Mouse (Mus musculus) limb, embryonic 14.5 days (tissue): ENCODE data around the gene Speg. TPM values are rescaled to one million over a fixed set of nuclear protein-coding genes. Genes with fewer than 3 reads are reported as not detected.

Source experiments
- ATAC-seq: fragments of 200-750 bp; cut with Nextera tagmentation; 2 replicates; pipeline ENCODE4 v1.8.0; 2017; ENCODE audit warnings: low read depth, moderate number of reproducible peaks, moderate TSS enrichment; ENCODE audit not compliant: low FRiP score
- DNase-seq: peaks from one replicate; pipeline ENCODE4 v3.0.0-alpha.2; 2015; ENCODE audit warnings: low spot score
- H3K27ac ChIP-seq: fragments of 300-500 bp; sonication (generic); replicated peaks from 2 replicates; pipeline ENCODE4 v1.5.1; 2014; ENCODE audit warnings: low read depth, mild to moderate bottlenecking, low read length, moderate library complexity, mixed read lengths
- H3K27me3 ChIP-seq: fragments of 300-500 bp; sonication (generic); 2 replicates; pipeline ENCODE4 v1.6.1; 2014; ENCODE audit warnings: low read length, mixed read lengths; ENCODE audit not compliant: control insufficient read depth, insufficient read depth
- H3K36me3 ChIP-seq: fragments of 300-500 bp; sonication (generic); 2 replicates; pipeline ENCODE4 v1.6.1; 2014; ENCODE audit warnings: mild to moderate bottlenecking, low read length, moderate library complexity, mixed read lengths; ENCODE audit not compliant: control insufficient read depth, insufficient read depth
- H3K4me1 ChIP-seq: fragments of 300-500 bp; sonication (generic); 2 replicates; pipeline ENCODE4 v1.6.1; 2014; ENCODE audit warnings: antibody characterized with exemption, low read length, mixed read lengths; ENCODE audit not compliant: control insufficient read depth, insufficient read depth
- H3K4me2 ChIP-seq: fragments of 300-500 bp; sonication (generic); replicated peaks from 2 replicates; pipeline ENCODE4 v1.6.1; 2014; ENCODE audit warnings: low read depth, mild to moderate bottlenecking, low read length, moderate library complexity; ENCODE audit not compliant: severe bottlenecking
- H3K4me3 ChIP-seq: fragments of 300-500 bp; sonication (generic); replicated peaks from 2 replicates; pipeline ENCODE4 v1.5.1; 2014; ENCODE audit warnings: low read length
- H3K9ac ChIP-seq: fragments of 300-500 bp; sonication (generic); 2 replicates; pipeline ENCODE4 v1.6.1; 2014; ENCODE audit warnings: mild to moderate bottlenecking, low read depth, low read length, moderate library complexity; ENCODE audit not compliant: severe bottlenecking
- H3K9me3 ChIP-seq: fragments of 300-500 bp; sonication (generic); 2 replicates; pipeline ENCODE4 v1.6.1; 2016; ENCODE audit warnings: low read length; ENCODE audit not compliant: control insufficient read depth
- POLR2A ChIP-seq: fragments of 200-500 bp; IDR thresholded peaks from 2 replicates; pipeline ENCODE4 v1.8.0; 2012; ENCODE audit warnings: inconsistent platforms, mild to moderate bottlenecking, moderate library complexity, borderline replicate concordance; ENCODE audit not compliant: insufficient read depth, insufficient read length; ENCODE audit errors: extremely low read depth
- WGBS: fragments of 180-500 bp; shearing (Covaris S2); extraction: QIAGEN DNeasy Blood & Tissue Kit; methylation state at CpG from one replicate; pipeline ENCODE4 v1.1.7; 2014; 5-methylcytosine and 5-hydroxymethylcytosine counted together
- polyA plus RNA-seq, 2 experiments: library from polyadenylated mRNA; depleted of rRNA in 1 of 2; stranded (reverse) in 1 of 2; unstranded in 1 of 2; fragments of >200 nt; fragmentation: Nextera tagmentation in 1 of 2; extraction: Ambion mirVana in 1 of 2; gene quantifications; 2 replicates each; pipeline versions ENCODE4 v1.2.1 to v1.2.3; 2012 to 2014

Gene Speg
- polyA plus RNA-seq, 2 experiments = 15.3 to 77.9 TPM

GRCm38 (mm10) chr1:75399755-75400492 lies 24.8 kb downstream of the Speg start:
- no peak for TF ChIP-seq POLR2A

GRCm38 (mm10) chr1:75400493-75401115 lies 25.5 kb downstream of the Speg start:
- peaks cover 22% of the 10 kb centered on the region for H3K4me1 ChIP-seq
- H3K4me3 ChIP-seq = no peak overlapping the region
- 0 out of 2 replicates have a peak overlapping the region, but pooled peaks have one; percentile 48 for H3K9ac ChIP-seq
- H3K36me3 ChIP-seq = peaks cover 42% of the 10 kb centered on the region
- no peak for ATAC-seq
- no peaks in the 10 kb centered on the region for H3K9me3 ChIP-seq
- DNase-seq = no peak
- no peaks in the 10 kb centered on the region for H3K27me3 ChIP-seq
- 0 out of 2 replicates have a peak overlapping the region, but pooled peaks have one; percentile 63 for H3K27ac ChIP-seq
- no peak for TF ChIP-seq POLR2A
- H3K4me2 ChIP-seq = peak overlapping the region; percentile 49; the same call in 1 of the 2 replicates
- 38% methylated on average over 6 of the region's 6 CpGs for WGBS

More at GRCm38 (mm10) chr1:75399755-75400492, 24.8 kb downstream of the Speg start:
- H3K27ac ChIP-seq = peak overlapping the region; percentile 63
- H3K4me1 ChIP-seq = peaks cover 22% of the 10 kb centered on the region
- H3K36me3 ChIP-seq = peaks cover 40% of the 10 kb centered on the region
- no peaks in the 10 kb centered on the region for H3K9me3 ChIP-seq
- peak overlapping the region; percentile 48 for H3K9ac ChIP-seq
- peak overlapping the region; percentile 49 for H3K4me2 ChIP-seq
- WGBS = 3% methylated on average over 15 of the region's 15 CpGs
- DNase-seq (peak; percentile 65), ATAC-seq (peak; percentile 81)
- no peaks in the 10 kb centered on the region for H3K27me3 ChIP-seq
- H3K4me3 ChIP-seq = peak overlapping the region; percentile 11; the same call in 1 of the 2 replicates

- no peak for TF ChIP-seq POLR2A
- no peak overlapping the region for H3K4me3 ChIP-seq
- H3K4me2 ChIP-seq = no peak overlapping the region
- ATAC-seq (no peak), DNase-seq (no peak)
- no peak overlapping the region for H3K27ac ChIP-seq
- no peaks in the 10 kb centered on the region for H3K9me3 ChIP-seq
- peaks cover 59% of the 10 kb centered on the region for H3K36me3 ChIP-seq
- H3K4me1 ChIP-seq = no peaks in the 10 kb centered on the region
- WGBS = 84% methylated on average over 3 of the region's 3 CpGs
- no peak overlapping the region for H3K9ac ChIP-seq
- H3K27me3 ChIP-seq = no peaks in the 10 kb centered on the region
Measured at GRCm38 (mm10) chr1:75405547-75405946, 30.4 kb downstream of the Speg start.

GRCm38 (mm10) chr1:75406173-75406572 lies 31.1 kb downstream of the Speg start:
- Histone ChIP-seq H3K9me3 (no peaks in the 10 kb centered on the region), H3K27me3 (no peaks in the 10 kb centered on the region), H3K27ac (no peak overlapping the region), H3K4me1 (no peaks in the 10 kb centered on the region), H3K4me2 (no peak overlapping the region), H3K4me3 (no peak overlapping the region), H3K9ac (no peak overlapping the region), H3K36me3 (peaks cover 62% of the 10 kb centered on the region)
- no peak for ATAC-seq
- no peak for DNase-seq
- no peak for TF ChIP-seq POLR2A
- WGBS = 90% methylated on average over 15 of the region's 15 CpGs

GRCm38 (mm10) chr1:75407056-75407455 lies 32.0 kb downstream of the Speg start:
- Histone ChIP-seq H3K36me3 (peaks cover 56% of the 10 kb centered on the region), H3K27ac (no peak overlapping the region), H3K9ac (no peak overlapping the region), H3K9me3 (no peaks in the 10 kb centered on the region), H3K4me2 (no peak overlapping the region), H3K4me3 (no peak overlapping the region), H3K27me3 (no peaks in the 10 kb centered on the region), H3K4me1 (no peaks in the 10 kb centered on the region)
- DNase-seq (no peak), ATAC-seq (no peak)
- no peak for TF ChIP-seq POLR2A
- 92% methylated on average over 9 of the region's 9 CpGs for WGBS
